Mouse (Mus musculus) liver, embryonic 14.5 days (tissue): ENCODE measurements at regions not wholly inside any gene's neighbourhood (a gene's known extent, or its start where the extent isn't known, plus 50 kb on each side); places are given as distances from the start of the nearest gene placed in this dataset.

Source experiments
- ATAC-seq: fragments of 200-750 bp; cut with Nextera tagmentation; 2 replicates; pipeline ENCODE4 v1.8.0; 2017; ENCODE audit warnings: moderate number of reproducible peaks, mild to moderate bottlenecking, moderate library complexity; ENCODE audit not compliant: insufficient read depth
- DNase-seq, 3 experiments: peaks; one replicate each; pipeline ENCODE4 v3.0.0-alpha.2; 2012 to 2013; ENCODE audit warnings: low read depth in 3 of 3, low spot score in 3 of 3
- H3K27ac ChIP-seq: fragments of 300-500 bp; sonication (generic); 2 replicates; pipeline ENCODE4 v1.5.1; 2014; ENCODE audit warnings: moderate library complexity, mild to moderate bottlenecking, control low read depth, inconsistent platforms
- H3K27me3 ChIP-seq: fragments of 300-500 bp; sonication (generic); 2 replicates; pipeline ENCODE4 v1.6.1; 2014; ENCODE audit warnings: mild to moderate bottlenecking, low read length, moderate library complexity; ENCODE audit not compliant: control insufficient read depth, insufficient read depth
- H3K36me3 ChIP-seq: fragments of 300-500 bp; sonication (generic); replicated peaks from 2 replicates; pipeline ENCODE4 v1.6.1; 2014; ENCODE audit warnings: low read depth; ENCODE audit not compliant: control insufficient read depth, insufficient read depth
- H3K4me1 ChIP-seq, 2 experiments: fragments of 200-500 bp in 1 of 2; fragments of 300-500 bp in 1 of 2; sonication (generic) in 1 of 2; replicated peaks; 2 replicates each; pipeline ENCODE4 v1.6.1; 2012 to 2014; ENCODE audit warnings: antibody characterized with exemption in 1 of 2, inconsistent platforms in 1 of 2, low read length in 1 of 2; ENCODE audit not compliant: control insufficient read depth in 2 of 2, insufficient read depth in 2 of 2
- H3K4me2 ChIP-seq: fragments of 300-500 bp; sonication (generic); 2 replicates; pipeline ENCODE4 v1.6.1; 2014; ENCODE audit warnings: low read depth, mild to moderate bottlenecking, control low read depth, moderate library complexity
- H3K4me3 ChIP-seq, 2 experiments: fragments of 200-500 bp in 1 of 2; fragments of 300-500 bp in 1 of 2; sonication (generic) in 1 of 2; 2 replicates each; pipeline ENCODE4 v1.5.1; 2012 to 2014; ENCODE audit warnings: low read depth in 2 of 2, low read length in 2 of 2, mild to moderate bottlenecking in 2 of 2, control low read depth in 1 of 2, inconsistent platforms in 1 of 2, moderate library complexity in 1 of 2; ENCODE audit not compliant: insufficient read depth in 1 of 2
- H3K9ac ChIP-seq: fragments of 300-500 bp; sonication (generic); replicated peaks from 2 replicates; pipeline ENCODE4 v1.6.1; 2014; ENCODE audit warnings: mild to moderate bottlenecking, control low read depth, moderate library complexity
- H3K9me3 ChIP-seq: fragments of 300-500 bp; sonication (generic); 2 replicates; pipeline ENCODE4 v1.6.1; 2016; ENCODE audit warnings: low read length, mixed read lengths; ENCODE audit not compliant: control insufficient read depth
- CTCF ChIP-seq: IDR thresholded peaks from 2 replicates; pipeline ENCODE4 v1.5.1; 2016; ENCODE audit warnings: antibody characterized with exemption, low read depth, control low read depth
- EP300 ChIP-seq: IDR thresholded peaks from 2 replicates; pipeline ENCODE4 v1.6.1; 2016; ENCODE audit warnings: antibody characterized with exemption, low read depth
- WGBS: fragments of 180-500 bp; shearing (Covaris S2); extraction: QIAGEN DNeasy Blood & Tissue Kit; methylation state at CpG from one replicate; pipeline ENCODE4 v1.1.7; 2014; ENCODE audit not compliant: insufficient replicate concordance; 5-methylcytosine and 5-hydroxymethylcytosine counted together

- Histone ChIP-seq H3K27me3 (no peaks in the 10 kb centered on the region), H3K36me3 (no peaks in the 10 kb centered on the region), H3K9ac (no peak overlapping the region), H3K4me3 (no peak overlapping the region), H3K4me1 (peaks cover 0 to under 1% of the 10 kb centered on the region in 2 experiments; a peak in 1 of 4 replicates), H3K4me2 (no peak overlapping the region), H3K27ac (no peak overlapping the region), H3K9me3 (no peaks in the 10 kb centered on the region)
- no peak for DNase-seq
- TF ChIP-seq CTCF: no peak
- no peak for TF ChIP-seq EP300
- 49% methylated on average over 5 of the region's 5 CpGs for WGBS
- ATAC-seq: no peak
Measured at GRCm38 (mm10) chr3:35688111-35688510, 65.8 kb upstream of the Atp11b start.

- ATAC-seq (no peak), DNase-seq (peak in 2 of 3 experiments; percentile 9 to 29)
- WGBS: 15% methylated on average over 4 of the region's 4 CpGs
- H3K36me3 ChIP-seq: no peaks in the 10 kb centered on the region
- H3K27me3 ChIP-seq: no peaks in the 10 kb centered on the region
- peaks cover 0 to 4% of the 10 kb centered on the region in 2 experiments; a peak in 1 of 4 replicates for H3K4me1 ChIP-seq
- H3K9ac ChIP-seq: no peak overlapping the region
- no peak overlapping the region for H3K4me3 ChIP-seq
- no peak for TF ChIP-seq EP300
- peak; percentile 59 for TF ChIP-seq CTCF
- no peaks in the 10 kb centered on the region for H3K9me3 ChIP-seq
- H3K27ac ChIP-seq: no peak overlapping the region
- no peak overlapping the region for H3K4me2 ChIP-seq
Measured at GRCm38 (mm10) chr3:35688781-35689180, 65.1 kb upstream of the Atp11b start.

GRCm38 (mm10) chr3:35693039-35693438 is 60.9 kb upstream of the Atp11b start:
- peak; percentile 33 to 53 (median 43) for DNase-seq
- ATAC-seq: peak; percentile 68
- 14% methylated on average over 6 of the region's 6 CpGs for WGBS

GRCm38 (mm10) chr3:35693551-35693950 is 60.4 kb upstream of the Atp11b start:
- no peak for DNase-seq
- ATAC-seq: no peak
- Histone ChIP-seq H3K36me3 (no peaks in the 10 kb centered on the region), H3K27me3 (no peaks in the 10 kb centered on the region), H3K9ac (no peak overlapping the region), H3K4me2 (no peak overlapping the region), H3K4me3 (no peak overlapping the region), H3K9me3 (no peaks in the 10 kb centered on the region), H3K4me1 (peaks cover 0 to 4% of the 10 kb centered on the region in 2 experiments; a peak in 1 of 4 replicates), H3K27ac (no peak overlapping the region)
- TF ChIP-seq EP300 (no peak), CTCF (no peak)
- 65% methylated on average over 12 of the region's 12 CpGs for WGBS

More at GRCm38 (mm10) chr3:35693039-35693438, 60.9 kb upstream of the Atp11b start:
- Histone ChIP-seq H3K27me3 (no peaks in the 10 kb centered on the region), H3K36me3 (no peaks in the 10 kb centered on the region), H3K4me3 (no peak overlapping the region), H3K27ac (no peak overlapping the region), H3K9ac (no peak overlapping the region), H3K4me1 (peaks cover 0 to 4% of the 10 kb centered on the region in 2 experiments; a peak in 1 of 4 replicates), H3K9me3 (no peaks in the 10 kb centered on the region), H3K4me2 (no peak overlapping the region)
- peak; percentile 72 for TF ChIP-seq CTCF
- no peak for TF ChIP-seq EP300

- H3K4me3 ChIP-seq: no peak overlapping the region
- no peak for ATAC-seq
- H3K4me2 ChIP-seq: no peak overlapping the region
- H3K27me3 ChIP-seq: no peaks in the 10 kb centered on the region
- H3K9ac ChIP-seq: no peak overlapping the region
- no peak overlapping the region for H3K27ac ChIP-seq
- H3K9me3 ChIP-seq: no peaks in the 10 kb centered on the region
- 67% methylated on average over 4 of the region's 4 CpGs for WGBS
- TF ChIP-seq CTCF (no peak), EP300 (no peak)
- peaks cover 0 to 8% of the 10 kb centered on the region in 2 experiments; a peak in 2 of 4 replicates for H3K4me1 ChIP-seq
- no peak for DNase-seq
- no peaks in the 10 kb centered on the region for H3K36me3 ChIP-seq
Measured at GRCm38 (mm10) chr3:35694241-35694640, 59.7 kb upstream of the Atp11b start.
